7 mouse cellular contexts compared by ENCODE assay signal in genomic region chr13:108722234-108722633, GRCm38 (mm10).
DNase-seq lines count a peak whose midpoint lies in the region; ATAC-seq and TF ChIP-seq lines count a peak whose summit lies in the region.

No protein-coding gene starts in this region.

- ATAC-seq in liver, postnatal 0 days = no peak
- ATAC-seq in liver, embryonic 11.5 days (replicated peaks; ENCODE audit: low FRiP score) = no peak
- ATAC-seq in activated CD4-positive, CD25-positive, alpha-beta regulatory T cell, adult 4 months = no peak

- H3K36me3 ChIP-seq in liver, postnatal 0 days (replicated peaks; ENCODE audit: insufficient read depth, low read length) = no peaks in the 10 kb centered on the region
- H3K36me3 ChIP-seq in liver, embryonic 11.5 days (ENCODE audit: control insufficient read depth, insufficient read depth, low read length) = no peaks in the 10 kb centered on the region

- peak; percentile 50 for TF ChIP-seq CTCF in liver, postnatal 0 days (IDR thresholded peaks at IDR 0.05; ENCODE audit: low read depth)

- no peaks in the 10 kb centered on the region for H3K4me1 ChIP-seq in liver, postnatal 0 days (ENCODE audit: insufficient read depth)
- no peaks in the 10 kb centered on the region for H3K4me1 ChIP-seq in liver, embryonic 11.5 days (replicated peaks; ENCODE audit: control insufficient read depth, insufficient read depth, low read length)

- H3K9me3 ChIP-seq in liver, postnatal 0 days (ENCODE audit: low read length) = no peaks in the 10 kb centered on the region
- no peaks in the 10 kb centered on the region for H3K9me3 ChIP-seq in liver, embryonic 11.5 days (ENCODE audit: control insufficient read depth, low read length)

- no peak overlapping the region for H3K4me2 ChIP-seq in liver, postnatal 0 days (ENCODE audit: low read depth, low read length)
- no peak overlapping the region for H3K4me2 ChIP-seq in liver, embryonic 11.5 days

- H3K27me3 ChIP-seq in liver, postnatal 0 days (ENCODE audit: insufficient read depth, low read length) = no peaks in the 10 kb centered on the region
- H3K27me3 ChIP-seq in liver, embryonic 11.5 days (replicated peaks; ENCODE audit: control insufficient read depth, insufficient read depth, low read length) = no peaks in the 10 kb centered on the region

- no peak for TF ChIP-seq EP300 in liver, postnatal 0 days (IDR thresholded peaks at IDR 0.05; ENCODE audit: low read depth)

- H3K4me3 ChIP-seq in liver, postnatal 0 days (ENCODE audit: low read depth, low read length) = no peak overlapping the region
- no peak overlapping the region for H3K4me3 ChIP-seq in liver, embryonic 11.5 days (ENCODE audit: low read depth, low read length)

- no peak overlapping the region for H3K27ac ChIP-seq in liver, postnatal 0 days (ENCODE audit: low read depth)
- no peak overlapping the region for H3K27ac ChIP-seq in liver, embryonic 11.5 days (ENCODE audit: low read depth, low read length)

- H3K9ac ChIP-seq in liver, postnatal 0 days (replicated peaks) = no peak overlapping the region
- H3K9ac ChIP-seq in liver, embryonic 11.5 days (ENCODE audit: low read depth, low read length) = no peak overlapping the region

- 54% methylated on average over 5 of the region's 5 CpGs for WGBS in liver, postnatal 0 days (ENCODE audit: insufficient replicate concordance)
- 66% methylated on average over 5 of the region's 5 CpGs for WGBS in liver, embryonic 11.5 days

- no peak for DNase-seq in liver, postnatal 0 days
- no peak for DNase-seq in liver, embryonic 11.5 days (ENCODE audit: low spot score)
- DNase-seq in ZHBTc4 (ENCODE audit: low read depth, low spot score) = peak; percentile 76
- peak; percentile 20 for DNase-seq in cerebellum, adult 9-11 months
- DNase-seq in lung, postnatal 10 days = peak; percentile 45
- no peak for DNase-seq in MN1 (ENCODE audit: low spot score)

Comparison
In these comparisons a context has a peak if more than half of its experiments do, and no peak if none do; other contexts are left out.
1. DNase-seq: peak in ZHBTc4 (single experiment), cerebellum, adult 9-11 months (single experiment) and lung, postnatal 10 days (single experiment); none in liver, postnatal 0 days (single experiment), liver, embryonic 11.5 days (single experiment) and MN1 (single experiment).